ENCODE assay signal across 14 mouse cellular contexts in genomic region chr8:119035126-119035525, GRCm38 (mm10).
A peak's percentile ranks its signal among the peaks of the same experiment; 100 is the strongest.
DNase-seq lines count a peak whose midpoint lies in the region; ATAC-seq and TF ChIP-seq lines count a peak whose summit lies in the region.
"Had no signal": no experiment of that assay in that cellular context is flagged by ENCODE, and none has a peak within 500 bp of the region (broad histone marks: within the 10 kb centered on the region; RNA-seq: fewer than 3 reads in every experiment).

No protein-coding gene starts in this region.

- H3K4me1 ChIP-seq in lung, embryonic 14.5 days (ENCODE audit: insufficient read depth): no peaks in the 10 kb centered on the region
- H3K4me1 ChIP-seq: forebrain, embryonic 13.5 days; midbrain, embryonic 10.5 days had no signal

- no peak overlapping the region for H3K4me3 ChIP-seq in lung, embryonic 14.5 days (ENCODE audit: low read depth, low read length)
- H3K4me3 ChIP-seq: forebrain, embryonic 13.5 days; midbrain, embryonic 10.5 days had no signal

- H3K27me3 ChIP-seq in lung, embryonic 14.5 days (ENCODE audit: insufficient read depth, low read length): no peaks in the 10 kb centered on the region
- H3K27me3 ChIP-seq: CH12.LX; forebrain, embryonic 13.5 days had no signal

- H3K27ac ChIP-seq in lung, embryonic 14.5 days (ENCODE audit: low read depth): no peak overlapping the region
- H3K27ac ChIP-seq: forebrain, embryonic 13.5 days; midbrain, embryonic 10.5 days; stomach, postnatal 0 days had no signal

- no peak overlapping the region for H3K9ac ChIP-seq in lung, embryonic 14.5 days
- H3K9ac ChIP-seq: forebrain, embryonic 13.5 days had no signal

- ATAC-seq in lung, embryonic 14.5 days (ENCODE audit: insufficient read depth): no peak
- no peak for ATAC-seq in monocyte, adult 5-6 weeks (replicated peaks; ENCODE audit: insufficient number of reproducible peaks, low FRiP score, low TSS enrichment, poor library complexity, severe bottlenecking)
- ATAC-seq: forebrain, embryonic 13.5 days had no signal

- WGBS in lung, embryonic 14.5 days: 70% methylated on average over 7 of the region's 7 CpGs

- peak; percentile 26 for DNase-seq in lung, embryonic 14.5 days
- DNase-seq in lung, postnatal 36 days: no peak
- DNase-seq in fibroblast of lung, adult 2 months (ENCODE audit: low read depth): peak; percentile 0
- peak; percentile 57 to 71 for DNase-seq in left cerebral cortex, adult 18-20 months (ENCODE audit: low spot score in 2 of 2)
- no peak for DNase-seq in kidney, postnatal 25 days
- no peak for DNase-seq in B cell, adult 2 months
- no peak for DNase-seq in spleen, adult 12 weeks (ENCODE audit: low spot score)
- DNase-seq: kidney, adult 9 months had no signal

- no peaks in the 10 kb centered on the region for H3K36me3 ChIP-seq in lung, embryonic 14.5 days (ENCODE audit: insufficient read depth)
- H3K36me3 ChIP-seq: midbrain, embryonic 10.5 days had no signal

- TF ChIP-seq CTCF in lung, embryonic 14.5 days (IDR thresholded peaks at IDR 0.05; ENCODE audit: low read depth): no peak

- no peaks in the 10 kb centered on the region for H3K9me3 ChIP-seq in lung, embryonic 14.5 days (ENCODE audit: low read depth, low read length)

- no peak overlapping the region for H3K4me2 ChIP-seq in lung, embryonic 14.5 days
- H3K4me2 ChIP-seq: forebrain, embryonic 13.5 days; liver, embryonic 11.5 days had no signal

Comparison
In these comparisons a context has a peak if more than half of its experiments do, and no peak if none do; other contexts are left out.
1. DNase-seq: peak in lung, embryonic 14.5 days (single experiment), fibroblast of lung, adult 2 months (single experiment) and left cerebral cortex, adult 18-20 months (2 of 2); none in lung, postnatal 36 days (single experiment), kidney, postnatal 25 days (0 of 2), B cell, adult 2 months (0 of 2) and spleen, adult 12 weeks (single experiment).